Mouse (Mus musculus) G1E (cell line): ENCODE data around the gene Syne3.

Experiments
- CTCF ChIP-seq: IDR thresholded peaks from 2 replicates; pipeline ENCODE4 v1.5.1; 2012; ENCODE audit warnings: low read depth, low read length, inconsistent platforms, mixed read lengths
- GATA1 ChIP-seq: IDR thresholded peaks from 2 replicates; pipeline ENCODE4 v1.6.1; 2012; ENCODE audit warnings: borderline replicate concordance, low read length, inconsistent platforms, mixed read lengths
- GATA2 ChIP-seq: IDR thresholded peaks from 2 replicates; pipeline ENCODE4 v1.6.1; 2012; ENCODE audit warnings: low read depth, low read length, inconsistent platforms, borderline replicate concordance
- POLR2AphosphoS5 ChIP-seq: IDR thresholded peaks from 2 replicates; pipeline ENCODE4 v1.6.1; 2012; ENCODE audit warnings: low read depth, low read length, inconsistent platforms; ENCODE audit not compliant: insufficient replicate concordance
- TAL1 ChIP-seq: conservative IDR thresholded peaks from 2 replicates; pipeline ENCODE4 v1.6.1; 2012; ENCODE audit warnings: low read depth, low read length, inconsistent platforms, mixed read lengths

- TF ChIP-seq CTCF: no peak
- no peak for TF ChIP-seq POLR2AphosphoS5
- no peak for TF ChIP-seq GATA1
- TF ChIP-seq TAL1: no peak
- no peak for TF ChIP-seq GATA2
These were observed 45.7 kb upstream of the Syne3 start for GRCm38 (mm10) chr12:105055308-105055707.
